Mouse (Mus musculus): Measurements from ENCODE around the gene Itga2b.

The Itga2b gene

DNA sequence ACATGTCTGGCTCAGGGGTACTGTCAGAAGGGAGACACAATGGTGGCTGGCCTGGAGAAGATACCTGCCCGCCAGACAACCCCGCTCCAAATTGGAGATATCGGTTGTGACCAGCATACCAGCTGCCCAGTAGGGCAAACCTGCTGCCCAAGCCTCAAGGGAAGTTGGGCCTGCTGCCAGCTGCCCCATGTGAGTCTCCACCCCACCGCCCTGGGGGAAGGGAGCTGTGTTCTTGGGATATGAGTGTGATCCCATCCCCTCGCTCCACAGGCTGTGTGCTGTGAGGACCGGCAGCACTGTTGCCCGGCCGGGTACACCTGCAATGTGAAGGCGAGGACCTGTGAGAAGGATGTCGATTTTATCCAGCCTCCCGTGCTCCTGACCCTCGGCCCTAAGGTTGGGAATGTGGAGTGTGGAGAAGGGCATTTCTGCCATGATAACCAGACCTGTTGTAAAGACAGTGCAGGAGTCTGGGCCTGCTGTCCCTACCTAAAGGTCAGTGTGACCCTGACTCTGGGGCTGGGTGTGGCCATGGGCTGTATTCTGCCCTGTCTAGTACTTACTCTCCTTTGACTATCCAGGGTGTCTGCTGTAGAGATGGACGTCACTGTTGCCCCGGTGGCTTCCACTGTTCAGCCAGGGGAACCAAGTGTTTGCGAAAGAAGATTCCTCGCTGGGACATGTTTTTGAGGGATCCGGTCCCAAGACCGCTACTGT lies 34.0 kb downstream of the Itga2b start:
- DNase-seq, result peak in 1 of 2 experiments; percentile 27

DNA sequence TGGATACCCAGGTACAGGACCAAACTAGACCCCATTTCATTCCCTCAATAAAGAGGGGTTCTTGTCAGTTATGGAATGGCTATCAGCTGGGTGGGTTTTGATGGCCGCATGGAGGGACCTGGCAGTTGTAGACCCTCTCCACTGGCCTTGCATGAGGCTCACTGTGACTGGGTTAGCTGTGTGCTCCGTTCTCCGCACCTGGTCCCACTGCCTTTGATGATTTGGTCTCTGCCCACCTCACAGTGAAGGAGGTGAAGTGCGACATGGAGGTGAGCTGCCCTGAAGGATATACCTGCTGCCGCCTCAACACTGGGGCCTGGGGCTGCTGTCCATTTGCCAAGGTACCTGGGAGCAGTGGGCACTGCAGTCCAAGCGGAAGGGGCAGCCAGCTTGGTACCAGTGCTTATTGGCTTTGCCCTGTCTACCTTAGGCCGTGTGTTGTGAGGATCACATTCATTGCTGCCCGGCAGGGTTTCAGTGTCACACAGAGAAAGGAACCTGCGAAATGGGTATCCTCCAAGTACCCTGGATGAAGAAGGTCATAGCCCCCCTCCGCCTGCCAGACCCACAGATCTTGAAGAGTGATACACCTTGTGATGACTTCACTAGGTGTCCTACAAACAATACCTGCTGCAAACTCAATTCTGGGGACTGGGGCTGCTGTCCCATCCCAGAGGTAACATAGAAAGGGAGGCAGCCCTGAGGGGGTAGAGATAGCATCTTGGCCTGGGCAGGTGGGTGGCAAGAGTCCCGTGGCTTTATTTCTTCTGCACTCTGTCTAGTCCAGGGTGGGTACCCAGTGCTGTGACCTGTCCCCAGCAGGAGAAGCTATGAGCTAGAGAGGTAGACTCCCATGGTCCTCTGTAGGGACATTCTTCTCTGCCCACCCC lies 34.9 kb downstream of the Itga2b start:
- DNase-seq, result no peak

DNA sequence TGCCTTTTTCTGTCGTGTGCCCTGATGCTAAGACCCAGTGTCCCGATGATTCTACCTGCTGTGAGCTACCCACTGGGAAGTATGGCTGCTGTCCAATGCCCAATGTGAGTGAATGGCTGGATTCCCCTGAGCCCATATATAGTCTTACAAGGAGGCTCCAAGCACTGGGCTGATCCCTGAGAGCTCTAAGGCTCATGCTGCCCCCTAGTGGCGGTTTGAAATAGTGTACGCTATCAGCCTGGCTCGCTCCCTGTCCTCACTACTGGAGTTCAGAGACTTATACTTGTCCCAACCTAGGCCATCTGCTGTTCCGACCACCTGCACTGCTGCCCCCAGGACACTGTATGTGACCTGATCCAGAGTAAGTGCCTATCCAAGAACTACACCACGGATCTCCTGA lies 35.5 kb downstream of the Itga2b start:
- DNase-seq, result peak; percentile 82 to 90

DNA sequence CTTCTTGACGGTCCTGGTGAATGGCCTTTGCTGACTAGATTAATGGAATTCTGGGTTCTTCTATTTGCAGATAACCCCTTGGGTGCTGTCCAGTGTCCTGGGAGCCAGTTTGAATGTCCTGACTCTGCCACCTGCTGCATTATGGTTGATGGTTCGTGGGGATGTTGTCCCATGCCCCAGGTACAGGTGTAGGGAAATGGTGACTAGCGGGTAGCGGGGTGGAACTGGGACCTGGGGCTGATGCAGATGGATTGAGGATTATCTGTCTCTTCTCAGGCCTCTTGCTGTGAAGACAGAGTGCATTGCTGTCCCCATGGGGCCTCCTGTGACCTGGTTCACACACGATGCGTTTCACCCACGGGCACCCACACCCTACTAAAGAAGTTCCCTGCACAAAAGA lies 36.1 kb downstream of the Itga2b start:
- no peak for DNase-seq

DNA sequence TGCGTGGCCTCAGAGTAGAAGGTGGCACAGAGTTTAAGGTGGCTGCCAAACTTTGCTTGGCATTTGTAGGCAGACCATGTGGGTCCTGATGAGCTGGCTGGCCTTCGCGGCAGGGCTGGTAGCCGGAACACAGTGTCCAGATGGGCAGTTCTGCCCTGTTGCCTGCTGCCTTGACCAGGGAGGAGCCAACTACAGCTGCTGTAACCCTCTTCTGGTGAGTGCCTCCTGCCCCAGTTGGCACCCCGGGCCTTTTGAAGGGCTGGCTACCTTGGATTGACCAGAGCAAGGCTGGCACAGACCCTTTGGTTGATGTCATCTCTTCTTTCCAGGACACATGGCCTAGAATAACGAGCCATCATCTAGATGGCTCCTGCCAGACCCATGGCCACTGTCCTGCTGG lies 37.0 kb downstream of the Itga2b start:
- no peak for DNase-seq

DNA sequence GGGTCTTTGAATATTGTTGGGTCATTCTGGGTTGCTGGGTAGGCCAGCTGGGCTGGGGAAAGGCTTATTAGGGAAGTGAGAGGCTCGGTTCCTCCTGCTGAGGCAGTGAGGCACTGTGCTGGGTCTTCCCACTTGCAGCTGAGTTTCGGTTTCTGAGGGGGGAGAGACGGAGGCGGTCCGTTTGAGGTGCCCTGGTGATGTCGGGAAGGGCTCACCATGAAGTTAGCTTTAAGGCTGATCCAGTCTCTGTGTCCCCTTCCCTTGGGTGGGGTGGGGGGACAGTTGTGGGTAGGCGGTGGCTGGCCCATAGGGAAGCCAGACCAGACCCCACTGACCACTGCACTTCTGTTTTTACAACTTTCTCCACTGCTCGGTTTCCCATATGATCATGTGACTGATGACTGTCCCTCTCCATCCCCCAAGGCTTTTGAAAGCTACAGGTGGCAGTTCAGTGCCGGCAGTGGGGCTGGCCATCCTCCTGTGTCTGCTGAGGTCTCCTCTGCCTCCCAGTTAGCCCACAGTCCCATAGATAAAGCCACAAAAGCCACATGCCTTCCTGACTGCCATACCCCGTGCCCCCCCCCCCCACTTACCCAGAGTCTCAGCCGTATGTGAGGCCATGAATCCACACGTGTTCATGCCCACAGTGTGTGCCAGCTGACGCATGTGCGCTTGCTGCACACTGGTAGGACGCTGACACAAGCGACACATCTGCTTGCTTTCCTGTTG lies 37.6 kb downstream of the Itga2b start:
- peak; percentile 50 to 56 for DNase-seq

DNA sequence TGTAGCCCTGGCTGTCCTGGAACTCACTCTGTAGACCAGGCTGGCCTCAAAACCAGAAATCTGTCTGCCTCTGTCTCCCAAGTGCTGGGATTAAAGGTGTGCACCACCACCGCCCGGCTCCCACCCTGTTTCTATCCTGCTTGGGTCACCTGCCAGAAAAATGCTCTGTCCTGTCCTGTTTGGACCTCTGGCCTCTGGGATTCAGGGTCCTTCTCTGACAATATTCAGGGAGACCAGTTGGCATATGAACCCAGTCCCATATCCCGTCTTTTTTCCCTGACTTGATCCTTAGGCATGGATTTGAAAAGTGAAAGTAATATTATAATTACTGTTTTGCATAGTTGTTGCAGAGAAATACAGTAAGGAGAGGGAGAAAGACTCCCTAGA lies 38.2 kb downstream of the Itga2b start:
- no peak for DNase-seq

DNA sequence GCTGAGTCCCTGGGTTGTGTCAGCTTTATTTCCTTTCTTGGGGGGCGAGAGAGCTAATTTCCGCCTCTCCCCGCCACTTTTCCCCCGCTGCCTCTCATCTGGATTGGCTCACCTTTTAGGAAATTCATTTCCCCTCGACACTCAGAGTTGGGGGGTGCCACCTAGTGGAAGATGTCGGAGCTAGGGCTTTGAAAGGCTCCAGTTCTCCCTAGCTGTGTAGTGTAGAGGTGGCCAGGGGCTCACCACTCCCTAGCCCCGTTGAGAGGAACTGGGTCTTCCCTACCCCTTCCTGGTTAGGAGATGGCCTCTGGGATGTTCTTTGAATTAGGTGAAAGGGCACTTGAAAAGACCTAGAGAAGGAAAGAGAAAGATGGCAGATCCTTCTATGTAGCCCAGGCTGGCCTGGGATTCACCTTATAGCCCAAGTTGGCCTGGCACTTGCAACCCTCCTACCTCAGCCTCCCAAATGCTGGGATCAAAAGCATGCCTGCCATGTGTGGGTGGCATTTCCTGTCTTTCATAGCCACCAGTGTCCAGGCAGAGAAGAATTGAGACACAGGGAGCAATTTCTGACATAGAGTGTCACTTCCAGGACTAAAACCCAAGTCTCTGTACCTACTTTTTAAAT lies 38.8 kb downstream of the Itga2b start:
- DNase-seq, result peak; percentile 80 to 87

DNA sequence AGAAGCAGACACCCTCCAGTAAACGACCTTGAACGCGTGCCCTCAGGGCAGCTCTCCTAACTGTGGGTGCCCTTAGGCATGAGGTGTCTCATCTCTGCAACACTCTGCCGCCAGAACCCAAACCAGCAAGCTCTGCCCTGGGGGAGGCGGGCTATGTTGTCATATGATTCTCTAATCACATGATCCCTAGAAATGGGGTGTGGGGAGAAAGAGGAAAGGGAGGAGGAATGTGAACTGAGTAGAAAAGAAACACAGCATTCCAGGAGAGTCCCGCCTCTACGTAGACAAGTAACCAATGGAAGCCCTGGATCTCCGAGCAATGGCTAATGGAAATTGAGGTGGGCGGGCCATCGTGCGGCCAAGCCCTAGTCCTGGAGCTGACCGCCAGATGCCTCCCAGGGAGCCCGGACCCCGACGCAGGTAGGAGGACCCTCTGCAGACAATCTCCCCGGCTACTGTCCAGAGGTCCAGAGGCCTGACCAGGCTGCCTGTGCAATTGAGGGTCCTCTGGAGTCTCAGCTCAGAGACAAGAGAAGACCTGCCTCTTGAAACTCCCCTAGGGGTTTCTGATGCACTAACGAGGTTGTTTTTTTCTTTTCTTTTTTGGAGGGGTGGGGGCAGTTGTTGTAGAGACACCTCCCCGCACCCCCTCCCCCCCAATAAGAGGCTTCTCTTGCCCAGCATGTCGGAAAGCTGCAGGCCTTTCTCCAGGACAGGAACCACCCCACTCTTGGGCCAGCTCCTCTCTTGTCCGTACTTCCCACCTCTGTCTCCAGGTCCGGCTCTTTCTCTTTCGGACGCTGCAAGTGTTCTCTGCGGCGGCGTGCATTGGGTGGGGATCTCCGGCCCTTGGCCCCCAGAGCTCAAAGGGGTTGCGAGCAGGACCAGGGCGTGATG lies 39.6 kb downstream of the Itga2b start, which contains the start of gene Grn:
Gene Grn, plus strand, starts transcription at position 195 of the 897 bp plus-strand sequence.
- DNase-seq, result peak; percentile 93 to 94

DNA sequence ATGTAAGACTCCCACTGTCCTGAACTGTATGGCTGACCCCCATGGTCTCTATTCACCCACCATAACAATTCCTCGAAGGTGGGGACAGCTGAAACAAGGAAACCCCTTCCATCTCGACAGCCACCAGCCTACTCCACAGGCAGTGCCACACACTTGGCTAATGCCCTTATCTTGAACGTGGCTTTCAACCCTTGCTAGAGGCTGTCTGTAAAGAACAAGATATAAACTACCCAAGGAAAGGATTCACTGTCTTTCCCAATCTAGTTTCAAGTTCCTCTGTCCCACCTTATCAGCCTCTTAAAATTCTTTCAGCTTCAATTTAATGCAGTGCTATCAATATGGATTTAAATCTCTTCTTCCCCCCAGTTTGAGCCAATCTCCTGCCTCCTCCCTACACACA lies 40.4 kb downstream of the Itga2b start:
- DNase-seq, result no peak

DNA sequence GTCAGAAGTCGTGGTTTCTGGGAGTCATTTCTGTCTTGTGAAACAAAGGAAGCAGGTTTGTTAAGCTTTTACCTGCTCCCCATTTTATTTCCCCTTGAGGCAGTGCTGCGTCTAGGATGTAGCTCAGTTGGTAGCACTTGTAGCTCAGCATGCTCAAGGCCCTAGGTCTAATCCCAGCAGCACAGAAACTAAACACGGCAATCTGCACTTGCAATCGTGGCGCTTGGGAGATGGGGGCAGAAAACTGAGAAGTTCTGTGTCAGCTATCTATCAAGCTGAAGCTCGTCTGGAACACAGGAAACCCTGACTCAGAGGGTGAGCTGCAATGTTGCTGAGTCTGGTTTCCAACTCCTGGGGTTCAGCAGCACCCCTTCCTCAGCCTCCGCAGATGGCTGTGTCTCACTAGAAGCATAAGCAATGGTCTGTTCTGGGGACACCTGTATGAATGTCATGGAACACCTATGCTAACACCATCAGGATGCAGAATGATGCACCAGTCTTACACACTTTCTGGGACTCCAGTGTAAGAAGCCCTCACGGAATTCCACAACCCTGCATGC lies 40.9 kb downstream of the Itga2b start:
- DNase-seq, result no peak

DNA sequence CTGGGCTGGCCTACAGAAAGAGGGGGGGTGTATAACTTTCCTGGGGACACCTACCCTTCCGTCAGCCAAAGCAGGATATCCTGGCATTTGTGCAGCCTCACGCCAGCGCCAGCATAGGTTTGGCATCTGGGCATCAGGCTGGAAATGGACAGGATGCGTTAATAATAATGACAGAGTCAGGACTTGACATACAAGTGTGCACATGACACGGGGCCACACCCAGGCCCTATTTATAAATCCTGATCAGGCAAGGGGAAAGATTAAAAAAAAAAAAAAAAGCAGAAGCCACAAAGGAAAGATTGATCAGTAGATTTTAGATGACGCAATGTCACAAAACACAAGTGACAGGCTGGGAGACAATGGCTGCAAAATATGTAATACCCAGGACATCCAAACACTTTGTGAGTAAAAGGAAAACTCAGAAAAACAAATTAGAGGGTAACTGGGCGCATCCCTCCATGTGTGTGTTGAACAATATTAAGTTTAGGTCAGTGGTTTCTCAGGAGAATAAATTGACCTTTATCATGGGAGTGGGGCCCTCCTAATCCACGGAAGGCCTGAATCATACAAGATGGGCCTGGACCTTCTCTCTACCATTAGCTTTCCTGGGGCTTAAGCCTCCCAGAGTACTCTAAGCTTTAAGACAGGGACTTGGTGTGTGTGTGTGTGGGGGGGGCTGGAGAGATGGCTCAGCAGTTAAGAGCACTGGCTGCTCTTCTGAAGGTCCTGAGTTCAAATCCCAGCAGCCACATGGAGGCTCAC lies 44.2 kb downstream of the Itga2b start:
- peak; percentile 54 to 82 for DNase-seq

DNA sequence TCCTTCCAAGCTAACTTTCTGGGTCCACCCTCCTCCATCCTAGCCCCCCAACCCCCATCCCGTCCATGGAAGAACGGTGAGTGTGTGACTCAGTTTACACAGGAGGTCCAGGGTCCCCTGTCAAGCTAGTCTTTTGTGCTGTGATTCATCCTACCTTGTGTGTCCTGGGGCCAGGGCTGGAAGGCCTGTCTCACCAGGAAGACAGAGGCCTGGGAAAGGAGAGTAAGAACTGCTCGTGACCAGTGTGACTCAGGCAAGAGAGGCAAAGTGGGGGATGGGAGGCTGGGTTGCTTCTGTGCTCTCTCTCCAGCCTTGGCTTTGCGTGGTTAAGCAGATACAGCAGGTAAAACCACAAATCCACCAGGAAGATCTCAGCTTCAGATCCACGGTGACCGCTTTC lies 45.3 kb downstream of the Itga2b start:
- no peak for DNase-seq

DNA sequence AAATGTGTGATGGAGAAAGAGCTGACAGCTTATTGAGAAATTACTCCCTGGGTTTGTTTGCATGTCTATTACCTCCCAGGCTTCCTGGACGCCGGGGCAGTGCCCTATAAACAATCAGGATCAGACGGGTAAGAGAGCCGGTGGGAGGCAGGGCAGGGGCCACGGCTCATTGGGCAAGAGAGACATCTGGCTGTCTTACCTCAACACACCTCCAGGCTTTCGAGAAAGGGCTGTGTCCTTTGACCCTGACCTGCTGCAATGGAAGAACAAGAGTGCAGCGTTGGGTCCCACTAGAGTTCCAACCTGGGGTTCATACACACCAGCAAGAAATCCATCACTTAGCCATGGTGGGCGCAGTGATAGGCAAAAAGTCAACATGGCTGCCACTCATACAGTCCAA lies 48.4 kb downstream of the Itga2b start:
- no peak for DNase-seq

DNA sequence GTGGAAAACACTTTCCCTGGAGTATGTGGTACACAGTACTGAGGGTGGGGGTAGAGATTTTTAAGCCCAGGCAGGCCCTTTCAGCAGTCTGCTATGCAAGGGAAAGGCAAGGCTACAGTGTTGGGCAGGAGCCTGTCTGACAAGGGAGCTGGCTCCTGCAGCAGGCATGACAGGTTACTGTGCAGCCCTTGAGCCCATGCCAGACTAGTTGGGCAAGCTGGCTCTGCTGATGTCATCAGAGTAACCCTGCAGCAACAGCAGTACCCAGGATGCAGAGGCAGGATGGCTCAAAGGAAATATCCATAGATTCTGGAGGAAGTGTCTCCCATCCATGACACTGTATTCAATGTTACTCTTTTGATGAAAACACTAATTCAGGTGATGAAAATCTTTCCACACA lies 51.0 kb downstream of the Itga2b start:
- DNase-seq, result no peak

DNA sequence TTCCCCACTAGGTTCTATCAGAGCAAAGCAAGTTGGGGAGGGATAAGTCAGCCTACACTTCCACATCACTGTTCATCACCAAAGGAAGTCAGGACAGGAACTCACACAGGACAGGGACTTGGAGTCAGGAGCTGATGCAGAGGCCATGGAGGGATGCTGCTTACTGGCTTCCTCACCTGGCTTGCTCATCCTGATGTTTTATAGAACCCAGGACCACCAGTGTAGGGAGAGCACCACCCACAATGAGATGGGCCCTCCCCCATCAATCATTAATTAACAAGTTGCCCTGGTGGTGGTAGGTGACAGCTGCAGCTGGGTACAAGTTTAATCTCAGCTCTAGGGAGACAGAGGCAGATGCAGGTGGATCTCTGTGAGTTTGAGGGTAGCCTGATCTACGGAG lies 52.8 kb downstream of the Itga2b start:
- DNase-seq, result no peak

DNA sequence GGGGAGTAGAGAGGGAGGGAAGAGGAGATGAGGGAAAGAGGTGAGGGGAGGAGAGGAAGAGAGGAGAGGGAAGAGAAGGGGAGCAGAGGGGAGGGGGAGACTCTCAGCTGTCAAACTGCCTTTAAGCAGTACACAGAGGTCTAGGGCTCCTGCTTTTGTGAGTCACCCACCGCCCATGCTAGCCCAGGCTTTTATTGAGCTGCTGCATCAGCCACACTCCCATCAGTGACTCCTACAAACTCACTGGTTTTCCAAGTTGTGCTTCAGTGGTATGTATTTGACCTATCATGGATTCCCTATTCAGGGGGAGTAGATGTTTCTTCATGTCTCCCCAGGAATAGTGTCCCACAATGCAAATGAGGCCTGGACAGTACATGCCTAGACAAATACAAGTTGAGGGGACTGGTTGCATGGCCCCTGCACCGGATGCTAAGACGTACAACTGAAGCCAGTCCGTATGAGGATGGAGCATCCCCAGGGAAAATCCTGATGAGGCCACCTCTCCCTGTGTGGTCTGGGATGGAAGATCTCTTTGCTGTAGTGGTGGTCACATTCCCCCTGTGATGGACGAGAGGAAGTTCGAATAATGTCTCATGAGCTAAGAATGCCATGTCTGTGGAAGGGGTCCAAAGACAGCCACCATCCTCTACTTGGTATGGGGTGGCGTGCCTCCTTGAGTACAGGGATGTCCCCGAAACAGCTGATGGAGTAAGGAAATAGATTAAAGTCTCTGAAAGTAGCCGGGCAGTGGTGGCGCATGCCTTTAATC lies 54.7 kb downstream of the Itga2b start:
- DNase-seq, result no peak

DNA sequence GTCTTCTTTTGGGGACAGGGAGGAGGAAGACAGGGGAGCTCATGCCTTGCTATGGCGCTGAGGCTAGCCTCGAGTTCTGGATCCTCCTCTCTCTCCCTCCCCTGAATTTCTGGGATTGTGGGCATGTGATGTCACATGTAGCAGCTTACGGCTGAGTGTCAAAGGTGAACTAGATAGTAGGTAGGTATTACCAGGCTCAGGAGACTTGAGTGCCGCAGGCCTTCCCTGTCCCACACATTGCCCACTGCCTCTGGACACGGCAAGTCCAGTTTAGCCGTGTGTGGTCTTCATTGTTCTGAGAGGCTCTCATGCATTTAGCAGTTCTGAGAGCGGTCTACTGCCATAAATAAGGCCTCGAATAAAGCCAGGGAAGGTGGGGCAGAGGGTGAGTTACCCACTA lies 56.9 kb downstream of the Itga2b start:
- no peak for DNase-seq

DNA sequence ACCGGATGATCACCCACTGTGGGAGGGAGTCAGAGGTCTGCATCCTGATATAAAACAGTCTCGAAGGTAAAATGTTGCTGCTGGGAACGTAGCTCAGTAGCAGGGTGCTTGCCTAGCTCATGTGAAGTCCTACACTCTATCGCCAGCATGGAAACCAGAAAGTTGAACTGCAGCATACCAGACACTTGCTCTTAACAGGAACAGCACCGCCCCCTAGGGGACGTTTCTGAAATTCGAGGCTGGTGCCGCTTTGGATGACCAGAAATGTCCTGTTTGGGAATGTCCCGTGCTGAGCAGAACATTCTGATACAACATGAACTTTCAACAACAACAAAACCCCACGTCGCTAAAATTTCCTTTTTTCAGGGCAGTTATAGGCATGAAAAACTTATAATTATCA lies 58.2 kb downstream of the Itga2b start:
- peak; percentile 88 to 93 for DNase-seq

DNA sequence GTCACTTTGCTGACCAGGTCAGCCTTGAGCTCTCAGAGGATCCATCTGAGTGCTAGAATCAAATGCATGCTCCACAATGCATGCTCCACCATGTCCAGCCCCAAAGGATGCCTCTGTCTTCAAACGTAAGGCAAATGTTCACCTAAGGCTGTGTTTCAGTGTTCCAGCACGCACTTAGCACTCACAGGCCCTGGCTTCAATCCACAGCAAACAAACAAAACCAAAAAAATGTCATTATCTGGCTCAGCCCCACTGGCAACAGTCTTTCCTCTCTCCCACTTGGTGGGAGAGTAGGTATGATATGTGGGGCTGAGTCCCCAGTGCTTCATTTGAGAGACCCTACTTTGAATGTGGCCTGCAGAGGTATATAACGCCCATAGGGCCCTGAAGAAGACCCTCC lies 58.9 kb downstream of the Itga2b start:
- no peak for DNase-seq

All from lung, postnatal 4 days (tissue).